Mouse (Mus musculus) CD4-positive helper T cell, adult 2 months (primary cell): ENCODE results near the gene Ltc4s.

Source experiments
- DNase-seq: peaks from one replicate; pipeline ENCODE4 v3.0.0-alpha.2; 2012; ENCODE audit warnings: low read depth, missing footprints, low spot score

The Ltc4s gene

GRCm38 (mm10) chr11:50238324-50238723 lies at the start of gene Ltc4s:
Gene Ltc4s, minus strand, starts transcription at chr11:50238616.
- DNase-seq, result no peak

- DNase-seq, result no peak
These were observed 48.0 kb upstream of the Ltc4s start for GRCm38 (mm10) chr11:50286428-50286827.

- no peak for DNase-seq
These were observed 47.3 kb upstream of the Ltc4s start for GRCm38 (mm10) chr11:50285696-50286095.

- DNase-seq, result no peak
These were observed 46.8 kb upstream of the Ltc4s start for GRCm38 (mm10) chr11:50285263-50285662.

- peak; percentile 37 for DNase-seq
These were observed 41.6 kb upstream of the Ltc4s start for GRCm38 (mm10) chr11:50280053-50280452.

- no peak for DNase-seq
These were observed 40.6 kb upstream of the Ltc4s start for GRCm38 (mm10) chr11:50279005-50279404.

- no peak for DNase-seq
These were observed 39.3 kb upstream of the Ltc4s start for GRCm38 (mm10) chr11:50277706-50278105.

GRCm38 (mm10) chr11:50277025-50277424 lies 38.6 kb upstream of the Ltc4s start:
- DNase-seq, result no peak

GRCm38 (mm10) chr11:50275568-50276151 lies 37.2 kb upstream of the Ltc4s start:
- no peak for DNase-seq

- DNase-seq, result no peak
These were observed 36.7 kb upstream of the Ltc4s start for GRCm38 (mm10) chr11:50275077-50275476.

- no peak for DNase-seq
These were observed 34.4 kb upstream of the Ltc4s start for GRCm38 (mm10) chr11:50272819-50273218.

GRCm38 (mm10) chr11:50269885-50270284 lies 31.5 kb upstream of the Ltc4s start:
- no peak for DNase-seq

GRCm38 (mm10) chr11:50269163-50269562 lies 30.7 kb upstream of the Ltc4s start:
- peak; percentile 34 for DNase-seq

GRCm38 (mm10) chr11:50266997-50267396 lies 28.6 kb upstream of the Ltc4s start:
- no peak for DNase-seq

GRCm38 (mm10) chr11:50265931-50266330 lies 27.5 kb upstream of the Ltc4s start:
- DNase-seq, result no peak

GRCm38 (mm10) chr11:50263198-50263597 lies 24.8 kb upstream of the Ltc4s start:
- DNase-seq, result no peak

- DNase-seq, result no peak
These were observed 23.6 kb upstream of the Ltc4s start for GRCm38 (mm10) chr11:50262020-50262419.

- no peak for DNase-seq
These were observed 19.9 kb upstream of the Ltc4s start for GRCm38 (mm10) chr11:50258310-50258709.

GRCm38 (mm10) chr11:50256615-50257014 lies 18.2 kb upstream of the Ltc4s start:
- DNase-seq, result no peak

GRCm38 (mm10) chr11:50254010-50254580 lies 15.7 kb upstream of the Ltc4s start:
- no peak for DNase-seq

GRCm38 (mm10) chr11:50253393-50253792 lies 15.0 kb upstream of the Ltc4s start:
- no peak for DNase-seq

GRCm38 (mm10) chr11:50252684-50253265 lies 14.4 kb upstream of the Ltc4s start:
- DNase-seq, result no peak

GRCm38 (mm10) chr11:50252166-50252565 lies 13.8 kb upstream of the Ltc4s start:
- DNase-seq, result no peak
